Mouse (Mus musculus): ENCODE data around the gene Gm20388.

The Gm20388 gene

DNA sequence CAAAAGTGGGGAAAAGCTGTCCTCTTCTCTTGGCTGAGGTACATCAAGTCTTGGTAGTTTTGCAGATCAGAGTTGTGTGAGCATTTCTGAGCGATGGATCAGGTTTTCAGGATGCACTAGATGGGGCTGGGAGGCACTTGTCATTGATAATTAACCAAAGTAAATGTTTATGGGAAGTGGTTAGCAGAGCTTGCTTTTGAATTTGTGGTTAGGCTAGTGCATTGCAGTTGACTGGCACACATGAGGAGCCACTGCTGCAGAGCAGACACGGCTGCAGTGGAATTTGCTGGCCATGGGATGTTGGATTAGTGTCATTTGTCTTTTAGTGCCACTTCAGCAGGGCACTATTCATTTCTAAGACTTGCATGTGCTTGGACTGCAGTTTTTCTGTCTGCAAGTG lies 3.5 kb downstream of the Gm20388 start:
- no peak for DNase-seq (ENCODE audit: low read depth in 2 of 2, low spot score in 2 of 2)

DNA sequence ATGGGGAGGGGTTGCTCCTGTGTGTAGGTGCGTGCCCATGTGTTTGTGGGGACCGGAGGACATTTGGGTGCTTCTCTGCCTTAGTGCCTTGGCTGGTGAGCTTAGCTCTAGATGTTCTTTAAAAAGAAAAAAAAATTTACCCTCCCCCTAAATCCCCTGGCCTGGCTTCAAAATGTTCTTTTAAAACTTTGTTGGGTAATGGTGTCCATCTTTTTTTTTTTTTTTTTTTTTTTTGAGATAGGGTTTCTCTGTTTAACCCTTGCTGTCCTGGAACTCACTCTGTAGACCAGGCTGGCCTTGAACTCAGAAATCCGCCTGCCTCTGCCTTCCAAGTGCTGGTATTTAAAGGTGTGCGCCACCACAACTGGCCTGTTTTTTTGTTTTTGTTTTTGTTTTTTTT lies 4.7 kb downstream of the Gm20388 start:
- DNase-seq (ENCODE audit: low read depth in 2 of 2, low spot score in 2 of 2): no peak

DNA sequence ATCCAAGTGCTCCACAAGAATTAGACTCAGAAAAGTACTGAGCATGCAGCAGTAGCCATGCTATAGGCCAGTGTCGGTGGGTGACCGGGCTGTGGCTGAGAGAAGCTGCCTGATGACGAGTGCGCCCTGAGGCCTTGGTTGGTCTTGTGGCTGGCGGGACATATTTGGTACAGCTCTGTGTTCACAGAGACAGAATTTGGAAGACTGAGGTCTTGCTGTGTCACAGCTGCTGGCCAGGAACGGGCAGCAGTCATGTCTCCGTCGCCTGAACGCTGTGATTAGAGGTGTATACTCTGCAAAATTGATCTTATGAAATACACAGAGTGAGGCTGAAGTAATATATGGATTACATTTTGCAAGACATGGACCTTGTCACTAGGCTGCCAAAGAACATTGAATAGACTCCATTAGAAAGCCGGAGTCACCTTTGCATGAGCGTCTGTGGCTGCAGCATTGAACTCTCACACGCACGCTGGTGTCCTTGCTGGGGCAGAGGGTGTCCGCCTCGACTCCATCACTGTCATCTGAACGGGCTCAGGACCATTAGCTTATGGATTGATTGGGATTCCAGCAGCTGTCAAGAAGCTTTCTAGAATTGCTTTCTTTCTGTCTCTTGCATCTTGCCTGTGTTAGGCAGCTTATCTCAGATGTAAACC lies 5.7 kb downstream of the Gm20388 start:
- no peak for DNase-seq (ENCODE audit: low read depth in 2 of 2, low spot score in 2 of 2)

DNA sequence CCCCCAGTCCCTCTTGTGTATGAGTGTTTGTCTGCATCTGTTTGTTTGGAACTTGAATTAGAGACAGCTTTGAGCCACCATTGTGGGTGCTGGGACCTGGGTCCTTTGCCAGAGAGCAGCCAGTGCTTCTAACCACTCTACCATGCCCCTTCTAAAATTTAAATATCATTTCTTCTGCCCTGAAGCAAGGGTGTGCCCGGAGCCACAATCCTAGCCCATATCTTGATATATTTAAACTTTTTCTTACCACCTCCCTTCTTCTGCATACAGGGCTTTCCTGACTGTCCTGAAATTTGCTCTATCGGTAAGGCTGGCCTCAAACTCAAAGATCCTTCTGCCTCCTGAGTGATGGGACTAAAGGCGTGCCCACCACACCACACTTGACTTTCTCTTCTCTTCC lies 6.8 kb downstream of the Gm20388 start:
- no peak for DNase-seq (ENCODE audit: low read depth in 2 of 2, low spot score in 2 of 2)

DNA sequence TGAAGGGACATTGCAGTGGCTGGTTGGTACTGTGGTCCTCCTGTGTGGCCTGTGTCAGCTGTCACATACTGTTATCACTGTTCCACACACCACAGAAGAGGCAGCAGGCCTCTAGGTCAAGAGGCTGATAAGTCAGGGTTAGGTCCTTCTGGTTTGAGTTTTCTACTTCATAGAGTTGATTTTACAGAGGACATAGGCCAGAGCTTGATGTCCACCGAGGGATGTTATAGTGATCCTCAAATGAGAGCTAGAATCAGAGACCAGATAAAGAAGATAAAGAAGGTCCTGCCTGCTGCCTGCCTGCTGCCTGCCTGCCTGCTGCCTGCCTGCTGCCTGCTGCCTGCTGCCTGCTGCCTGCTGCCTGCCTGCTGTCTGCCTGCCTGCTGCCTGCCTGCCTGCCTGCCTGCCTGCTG lies 7.5 kb downstream of the Gm20388 start:
- no peak for DNase-seq (ENCODE audit: low read depth in 2 of 2, low spot score in 2 of 2)

DNA sequence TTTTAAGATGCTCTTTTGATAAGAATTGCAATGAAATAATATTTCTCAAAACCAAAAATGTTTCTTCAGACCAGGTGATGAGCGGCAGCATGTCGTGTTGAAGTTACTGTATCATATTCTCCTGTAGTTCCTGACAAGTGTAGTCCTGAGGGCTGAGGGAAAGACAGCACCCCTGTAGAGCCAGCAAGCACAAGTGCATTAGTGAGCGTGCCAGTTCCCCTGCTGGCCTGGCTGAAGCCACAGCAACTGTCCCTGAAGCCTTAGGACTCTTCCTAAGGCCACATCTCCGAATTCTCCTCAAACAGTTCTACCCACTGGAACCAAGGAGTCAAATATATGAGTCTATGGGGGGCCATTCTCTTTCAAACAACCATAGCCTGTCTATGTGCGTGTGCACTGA lies 12.6 kb downstream of the Gm20388 start:
- no peak for DNase-seq (ENCODE audit: low read depth in 2 of 2, low spot score in 2 of 2)

DNA sequence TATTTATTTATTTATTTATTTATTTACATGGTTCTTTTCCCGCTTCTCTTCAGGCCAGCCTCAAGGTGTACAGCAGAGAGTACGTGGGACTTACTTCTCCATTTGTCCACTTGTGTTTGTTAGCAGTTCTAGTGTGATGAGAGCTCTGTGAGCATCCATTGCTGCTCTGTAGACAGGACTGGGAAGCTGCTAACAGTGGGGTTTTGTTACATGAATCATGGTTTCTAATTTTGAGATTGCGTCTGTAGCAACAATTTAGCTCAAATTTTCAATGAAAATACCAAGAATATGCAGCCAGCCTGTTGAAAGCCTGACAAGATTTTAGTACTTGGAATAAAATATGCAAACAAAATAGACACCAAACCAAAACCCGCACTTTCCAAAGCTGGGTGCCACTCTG lies 14.8 kb downstream of the Gm20388 start:
- no peak for DNase-seq (ENCODE audit: low read depth in 2 of 2, low spot score in 2 of 2)

DNA sequence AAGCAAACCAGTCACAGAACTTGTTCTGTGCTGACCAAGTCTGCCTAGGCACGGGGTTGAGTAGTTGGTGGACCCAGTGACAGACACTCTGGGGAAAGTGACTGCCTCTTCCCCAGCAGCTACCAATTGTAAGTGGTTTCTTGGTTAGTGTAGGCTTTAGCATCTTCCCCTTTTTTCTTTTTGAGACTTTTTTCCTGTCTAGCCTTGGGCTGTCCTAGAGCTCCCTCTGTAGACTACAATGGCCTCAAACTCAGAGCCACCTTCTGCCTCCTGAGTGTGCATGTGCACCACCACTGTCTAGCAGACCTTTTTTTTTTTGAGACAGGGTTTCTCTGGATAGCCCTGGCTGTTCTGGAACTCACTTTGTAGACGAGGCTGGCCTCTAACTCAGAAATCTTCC lies 15.8 kb downstream of the Gm20388 start:
- DNase-seq (ENCODE audit: low read depth in 2 of 2, low spot score in 2 of 2): peak in 1 of 2 experiments; percentile 31

DNA sequence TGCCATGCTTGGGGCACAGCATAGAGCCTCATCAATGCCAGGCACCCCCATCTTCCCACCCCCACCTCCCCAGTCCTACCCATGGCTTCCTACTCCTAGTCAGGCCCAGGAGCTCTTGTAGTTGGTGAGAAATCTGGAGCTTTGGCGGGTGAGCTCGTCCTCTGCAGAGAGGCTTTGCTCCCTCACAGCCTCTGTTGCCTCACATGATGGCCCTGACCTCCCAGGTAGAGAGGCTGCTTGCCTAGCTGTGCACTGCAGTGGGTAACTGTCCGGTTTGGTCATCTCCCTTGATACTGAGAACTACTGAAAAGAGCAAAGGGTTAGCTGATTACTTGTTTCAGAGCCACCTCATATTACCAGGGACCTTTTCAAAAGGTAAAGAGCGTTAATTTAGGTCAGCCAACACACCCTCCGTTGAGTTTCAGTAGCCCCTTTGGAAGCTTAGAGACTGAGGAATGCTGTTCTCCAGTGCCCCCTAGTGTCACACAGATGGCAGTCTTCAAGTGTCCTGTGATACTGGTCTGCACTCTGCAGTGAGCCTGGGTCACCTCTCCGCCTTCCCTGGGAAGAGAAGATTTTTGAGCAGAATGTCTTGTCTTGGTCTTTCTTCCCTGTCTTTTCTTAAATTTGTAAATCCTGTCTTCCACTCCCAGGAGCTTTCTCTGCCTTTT lies 16.9 kb downstream of the Gm20388 start:
- DNase-seq (ENCODE audit: low read depth in 2 of 2, low spot score in 2 of 2): peak in 1 of 2 experiments; percentile 25

DNA sequence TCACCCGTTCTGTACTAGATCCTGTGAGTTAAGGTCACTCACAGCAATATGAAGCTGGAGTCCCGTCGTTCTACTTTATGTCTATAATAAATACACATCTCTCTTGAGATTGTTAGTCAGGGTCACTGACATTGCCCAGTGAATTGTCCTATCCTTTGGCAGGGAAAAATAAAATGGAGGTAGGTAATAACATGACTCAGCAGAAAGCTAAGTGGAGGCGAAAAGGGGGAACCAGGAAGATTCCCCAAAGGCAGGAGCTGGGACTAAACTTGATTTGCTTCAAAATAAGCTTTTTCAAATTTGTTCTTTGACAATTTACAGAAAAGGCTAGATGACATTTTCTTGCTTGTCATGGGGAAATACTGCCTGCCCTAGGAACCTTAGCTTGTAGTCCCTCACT lies 20.7 kb downstream of the Gm20388 start:
- DNase-seq (ENCODE audit: low read depth in 2 of 2, low spot score in 2 of 2): no peak

DNA sequence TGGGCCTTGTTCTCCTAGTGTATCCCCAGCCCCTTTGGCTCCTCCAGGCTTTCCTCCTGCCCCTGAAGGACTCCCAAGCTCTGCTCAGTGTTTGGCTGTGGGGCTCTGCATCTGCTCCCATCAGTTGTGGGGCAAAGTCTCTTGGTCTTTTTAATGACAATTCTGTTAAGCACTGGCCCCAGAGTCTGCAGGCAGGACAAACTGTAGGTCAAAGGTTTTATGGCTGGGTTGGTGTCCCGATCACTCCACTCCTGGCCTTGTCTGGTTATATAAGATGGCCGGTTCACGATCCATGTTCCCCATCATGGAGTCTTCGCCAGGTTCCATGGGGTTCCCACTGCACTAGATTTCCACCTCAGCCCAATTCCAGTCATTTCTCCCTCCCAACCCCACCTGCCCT lies 23.0 kb downstream of the Gm20388 start:
- no peak for DNase-seq (ENCODE audit: low read depth in 2 of 2, low spot score in 2 of 2)

DNA sequence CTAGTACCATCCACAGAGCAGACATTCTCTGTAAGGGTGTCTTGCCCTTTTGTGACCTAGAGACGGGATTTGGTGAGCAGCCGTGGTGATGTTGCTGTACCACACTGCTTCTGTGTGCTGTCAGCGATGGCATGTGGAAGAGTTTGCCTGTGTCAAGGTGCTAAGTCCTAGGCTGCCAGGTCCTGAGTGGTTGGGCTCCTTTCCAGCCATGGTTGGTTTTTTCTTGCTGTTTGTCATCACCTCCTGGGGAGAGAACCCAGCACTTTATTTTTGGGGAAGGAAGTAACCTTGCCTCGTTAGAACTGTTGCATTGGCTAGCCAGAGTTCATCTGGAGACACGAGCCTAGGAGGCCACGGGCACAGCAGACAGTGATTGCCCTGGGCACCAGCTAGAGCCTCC lies 24.9 kb downstream of the Gm20388 start:
- no peak for DNase-seq (ENCODE audit: low read depth in 2 of 2, low spot score in 2 of 2)

DNA sequence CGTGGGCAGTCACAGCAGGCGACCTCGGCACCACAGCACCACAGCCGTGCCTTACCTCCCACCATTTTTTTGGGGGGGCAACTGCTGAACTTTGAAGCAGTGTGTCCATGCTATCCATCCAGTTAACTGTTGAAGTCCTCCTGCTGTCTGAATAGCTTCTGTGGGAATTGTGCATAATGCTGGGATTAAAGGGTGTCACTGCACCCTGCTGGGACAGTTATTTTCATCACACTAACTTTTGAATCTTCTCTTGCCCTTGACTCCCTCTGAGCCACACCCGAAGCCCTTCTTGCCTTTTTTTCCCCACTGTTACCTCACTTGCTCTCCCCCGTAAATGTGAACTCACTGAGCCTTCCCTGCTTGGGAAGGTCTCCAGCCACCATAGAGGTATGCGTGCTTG lies 27.8 kb downstream of the Gm20388 start:
- no peak for DNase-seq (ENCODE audit: low read depth in 2 of 2, low spot score in 2 of 2)

DNA sequence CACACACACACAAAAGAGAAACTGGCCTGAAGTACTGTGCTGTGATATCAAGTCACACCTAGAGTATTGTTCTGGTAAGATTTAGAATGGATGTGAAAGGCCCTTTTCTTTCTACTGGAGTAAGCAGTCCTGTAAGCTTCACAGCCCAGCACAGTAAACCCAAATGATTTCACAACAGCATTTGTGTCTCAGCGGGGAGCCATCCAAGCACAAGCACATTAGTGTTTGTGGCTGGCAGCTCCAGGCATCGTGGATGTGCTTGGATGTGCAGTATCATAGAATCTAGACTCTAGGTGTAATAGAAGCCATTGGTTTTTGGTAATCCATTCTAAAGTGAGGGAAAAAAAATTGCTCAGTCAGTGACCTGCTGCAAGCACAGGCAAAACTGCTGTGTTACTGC lies 28.7 kb downstream of the Gm20388 start:
- DNase-seq (ENCODE audit: low read depth in 2 of 2, low spot score in 2 of 2): no peak

DNA sequence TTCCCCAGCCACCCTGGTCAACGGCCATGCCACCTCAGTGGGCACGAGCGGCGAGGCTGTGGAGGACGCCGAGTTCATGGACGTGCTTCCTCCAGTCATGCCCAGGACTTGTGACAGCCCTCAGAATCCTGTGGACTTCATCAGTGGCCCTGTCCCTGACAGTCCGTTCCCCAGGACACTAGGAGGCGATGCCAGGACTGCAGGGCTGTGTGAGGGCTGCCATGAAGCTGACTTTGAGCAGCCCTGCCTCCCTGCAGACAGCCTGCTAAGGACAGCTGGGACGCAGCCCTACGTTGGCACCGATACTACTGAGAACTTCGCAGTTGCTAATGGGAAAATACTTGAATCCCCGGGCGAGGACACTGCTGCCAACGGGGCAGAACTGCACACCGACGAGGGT lies 30.8 kb downstream of the Gm20388 start:
- no peak for DNase-seq (ENCODE audit: low read depth in 2 of 2, low spot score in 2 of 2)

DNA sequence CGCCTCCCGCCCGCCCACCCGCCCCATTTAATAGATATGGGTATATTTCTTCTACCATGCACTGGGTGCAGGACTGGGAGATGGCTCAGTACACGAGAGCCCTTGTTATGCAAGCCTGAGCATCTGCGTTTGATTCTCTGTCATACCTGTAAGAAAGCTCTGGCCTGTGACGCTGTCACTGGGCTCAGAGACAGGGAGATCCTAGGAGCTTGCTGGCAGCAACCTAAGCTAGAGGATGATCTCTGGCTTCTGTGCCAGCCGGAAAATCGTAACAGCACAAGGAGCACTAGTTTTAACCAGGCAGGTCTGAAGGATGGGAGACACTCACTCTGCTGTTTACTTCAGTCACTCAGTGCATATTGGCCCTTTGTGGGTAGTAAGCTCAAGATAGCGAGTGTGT lies 33.0 kb downstream of the Gm20388 start:
- DNase-seq (ENCODE audit: low read depth in 2 of 2, low spot score in 2 of 2): no peak

DNA sequence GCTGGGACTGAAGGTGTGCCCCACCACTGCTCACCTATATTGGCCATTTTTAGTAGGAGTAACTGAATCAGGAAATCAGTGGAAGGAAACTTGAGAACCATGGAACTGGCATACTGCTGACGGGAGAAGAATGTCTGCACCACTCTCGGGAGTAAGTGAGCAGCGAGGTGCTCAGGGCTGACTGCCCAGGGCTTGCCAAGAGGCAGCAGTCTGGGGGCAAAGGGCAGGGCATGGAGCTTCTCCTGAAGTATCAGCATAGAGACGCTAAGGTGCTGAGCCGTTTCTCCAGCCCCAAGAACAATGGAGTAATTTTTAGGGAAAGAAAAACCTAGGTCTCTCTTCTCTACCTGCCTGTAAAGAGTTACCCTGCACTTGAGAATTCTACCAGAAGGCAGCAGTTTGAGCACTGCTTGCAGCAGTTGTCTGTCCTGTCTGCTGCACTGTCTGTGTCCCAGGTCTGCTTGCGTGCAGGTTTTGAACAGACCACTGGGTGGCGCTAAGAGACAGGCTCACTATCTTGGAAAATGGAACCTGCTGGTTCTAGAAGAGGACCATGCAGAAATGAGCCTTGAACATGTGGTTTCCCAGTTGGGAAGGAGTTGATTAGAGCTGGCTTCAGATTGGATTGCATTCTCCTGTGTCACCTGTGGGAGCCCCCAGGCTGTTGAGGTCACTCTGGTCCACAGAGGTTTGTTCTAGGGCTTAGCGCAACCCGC lies 33.6 kb downstream of the Gm20388 start:
- peak; percentile 46 to 55 for DNase-seq (ENCODE audit: low read depth in 2 of 2, low spot score in 2 of 2)

DNA sequence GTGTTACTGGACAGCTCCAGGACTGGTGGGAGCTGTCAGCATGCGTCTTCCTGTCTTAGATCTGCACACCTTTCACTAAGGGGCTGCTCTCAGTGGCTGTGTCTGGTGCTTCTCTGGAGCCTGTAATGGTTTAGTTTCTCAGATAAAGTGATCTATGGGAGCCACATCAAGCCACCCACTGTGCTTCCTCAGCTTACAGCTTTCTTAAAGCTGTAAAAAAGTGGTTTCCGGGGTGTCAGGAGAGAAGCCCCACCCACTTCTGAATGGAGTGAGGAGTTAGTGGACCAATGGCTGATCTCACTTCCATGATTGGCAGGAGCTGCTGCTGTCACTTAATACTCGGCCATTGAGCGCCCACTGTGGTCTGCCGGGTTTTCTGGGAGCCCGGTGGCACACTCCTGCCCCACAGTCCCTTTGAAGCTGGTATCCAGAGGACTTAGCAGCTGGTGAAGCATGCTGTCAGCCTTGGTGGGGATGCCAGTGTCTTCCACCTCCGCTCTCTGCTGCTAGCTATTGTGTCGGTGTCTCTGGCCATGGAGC lies 35.8 kb downstream of the Gm20388 start:
- peak; percentile 32 to 41 for DNase-seq (ENCODE audit: low read depth in 2 of 2, low spot score in 2 of 2)

DNA sequence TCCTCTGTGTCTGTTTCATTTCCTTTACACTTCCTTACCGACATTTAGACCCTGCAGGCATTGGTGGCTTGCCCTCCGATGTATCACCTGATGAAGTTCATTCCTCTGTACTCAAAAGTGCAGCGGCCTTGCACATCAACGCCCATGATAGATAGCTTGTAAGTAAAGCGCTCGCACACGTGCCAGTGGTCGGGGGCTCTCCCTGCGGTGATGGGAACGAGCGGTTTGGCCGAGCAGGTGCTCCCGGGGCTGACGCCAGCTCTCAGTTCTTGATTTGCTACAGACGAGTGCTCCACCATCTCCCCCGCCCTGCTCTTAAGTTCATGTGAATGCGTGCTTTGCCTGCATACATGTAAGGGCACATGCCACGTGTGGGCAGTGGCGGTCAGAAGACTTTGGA lies 37.0 kb downstream of the Gm20388 start:
- DNase-seq (ENCODE audit: low read depth in 2 of 2, low spot score in 2 of 2): no peak

DNA sequence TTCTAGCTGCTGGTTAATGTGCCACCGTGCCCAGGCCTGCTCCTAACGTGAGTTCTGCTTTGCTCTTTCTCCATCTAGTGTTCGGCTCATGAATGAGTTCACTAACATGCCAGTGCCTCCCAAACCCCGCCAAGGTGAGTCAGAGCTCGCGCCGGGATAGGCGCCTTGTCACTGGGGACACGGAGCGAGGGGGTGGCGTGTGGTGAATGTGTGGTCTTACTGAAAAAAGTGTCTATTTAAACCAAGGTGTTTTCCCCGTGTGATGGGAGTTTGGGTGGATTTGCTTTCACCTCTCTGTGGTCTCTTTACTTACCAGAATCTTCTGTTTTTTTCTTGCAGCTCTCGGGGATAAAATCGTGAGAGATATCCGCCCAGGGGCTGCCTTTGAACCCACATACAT lies 37.7 kb downstream of the Gm20388 start:
- peak; percentile 4 to 11 for DNase-seq (ENCODE audit: low read depth in 2 of 2, low spot score in 2 of 2)

DNA sequence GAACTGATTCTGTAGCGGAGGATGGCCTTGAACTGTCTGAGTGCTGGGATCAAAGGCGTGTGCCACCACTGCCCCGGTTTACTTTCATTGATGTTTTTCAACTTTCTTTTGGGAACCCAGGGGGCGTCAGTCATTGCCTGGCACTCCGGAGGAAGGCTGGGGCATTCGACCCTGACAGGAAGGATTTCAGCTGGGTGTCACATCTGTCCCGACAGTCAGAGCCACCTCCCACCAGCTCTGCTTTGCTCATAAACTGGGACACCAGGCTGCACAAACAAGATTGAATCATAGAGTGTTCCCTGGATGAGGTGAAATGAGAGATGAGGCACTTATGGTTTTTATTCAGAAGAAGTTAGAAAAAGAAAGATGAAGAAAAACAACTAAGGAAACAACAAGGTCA lies 41.6 kb downstream of the Gm20388 start:
- DNase-seq (ENCODE audit: low read depth in 2 of 2, low spot score in 2 of 2): no peak

DNA sequence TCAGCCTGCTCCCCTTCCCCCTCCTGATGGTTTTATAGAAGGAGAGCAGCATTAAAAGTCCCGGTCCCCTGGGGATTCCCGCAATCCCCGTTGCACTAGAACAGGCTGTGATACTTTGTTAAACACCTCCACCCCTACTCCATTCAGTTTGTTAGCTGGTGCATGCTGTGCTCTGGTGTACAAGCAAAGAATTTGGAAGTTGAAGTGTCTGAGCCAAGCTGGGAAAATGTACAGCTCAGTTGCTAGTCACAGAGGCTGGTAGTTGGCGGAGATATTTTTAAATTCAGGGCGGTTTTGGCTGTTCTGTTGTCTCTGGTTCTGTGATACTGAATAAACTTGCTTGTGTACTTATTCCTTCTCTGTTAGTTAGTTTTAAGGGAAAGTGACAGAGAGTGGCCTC lies 42.1 kb downstream of the Gm20388 start:
- DNase-seq (ENCODE audit: low read depth in 2 of 2, low spot score in 2 of 2): no peak
